Mouse (Mus musculus) thymus, postnatal 25 days (tissue): ENCODE measurements around the gene Kcnh4.

Experiments used
- DNase-seq: peaks from one replicate; pipeline ENCODE4 v3.0.0; 2022

The Kcnh4 gene

GRCm38 (mm10) chr11:100709201-100709810 is 50.4 kb downstream of the Kcnh4 start:
- DNase-seq, result no peak

- DNase-seq, result no peak
Measured at GRCm38 (mm10) chr11:100705095-100705747, 54.5 kb downstream of the Kcnh4 start.

GRCm38 (mm10) chr11:100703851-100704531 is 55.8 kb downstream of the Kcnh4 start, which contains the start of gene Dhx58:
Gene Dhx58, minus strand, starts transcription at chr11:100704271.
- peak; percentile 13 for DNase-seq

- no peak for DNase-seq
Measured at GRCm38 (mm10) chr11:100703366-100703765, 56.4 kb downstream of the Kcnh4 start.

GRCm38 (mm10) chr11:100702906-100703305 is 56.8 kb downstream of the Kcnh4 start:
- no peak for DNase-seq

- peak; percentile 68 for DNase-seq
Measured at GRCm38 (mm10) chr11:100702081-100702851, 57.5 kb downstream of the Kcnh4 start.

GRCm38 (mm10) chr11:100701301-100701700 is 58.4 kb downstream of the Kcnh4 start:
- peak; percentile 54 for DNase-seq

- no peak for DNase-seq
Measured at GRCm38 (mm10) chr11:100700710-100701109, 59.0 kb downstream of the Kcnh4 start.

GRCm38 (mm10) chr11:100697921-100698320 is 61.8 kb downstream of the Kcnh4 start:
- no peak for DNase-seq

GRCm38 (mm10) chr11:100694926-100695325 is 64.8 kb downstream of the Kcnh4 start:
- peak; percentile 79 for DNase-seq

- DNase-seq, result no peak
Measured at GRCm38 (mm10) chr11:100693154-100693553, 66.6 kb downstream of the Kcnh4 start.

- DNase-seq, result peak; percentile 43
Measured at GRCm38 (mm10) chr11:100692164-100692616, 67.6 kb downstream of the Kcnh4 start, which contains the start of gene Zfp385c. Gene Zfp385c, minus strand, starts transcription at chr11:100692455.

- no peak for DNase-seq
Measured at GRCm38 (mm10) chr11:100690389-100690788, 69.4 kb downstream of the Kcnh4 start.
